Mouse (Mus musculus): ENCODE data around the gene Wnt5a. TPM values are rescaled to one million over a fixed set of nuclear protein-coding genes. Genes with fewer than 3 reads are reported as not detected.

Wnt5a gene
- polyA plus RNA-seq, 1 experiment from 2014 or later = 21.0 TPM

GRCm38 (mm10) chr14:28507471-28507870 lies 2.9 kb downstream of the Wnt5a start:
- H3K4me1 ChIP-seq (ENCODE audit: control insufficient read depth, insufficient read depth, low read length) = peaks cover 15% of the 10 kb centered on the region

GRCm38 (mm10) chr14:28508288-28509258 lies 4.0 kb downstream of the Wnt5a start:
- Histone ChIP-seq H3K9me3 (replicated peaks; ENCODE audit: control insufficient read depth, low read length) (no peaks in the 10 kb centered on the region), H3K4me2 (ENCODE audit: low read depth, low read length) (peak overlapping the region; percentile 68), H3K9ac (ENCODE audit: low read length) (peak overlapping the region; percentile 71), H3K4me3 (replicated peaks; ENCODE audit: low read length) (peak overlapping the region; percentile 63), H3K4me1 (ENCODE audit: control insufficient read depth, insufficient read depth, low read length) (peaks cover 15% of the 10 kb centered on the region), H3K27ac (ENCODE audit: low read length) (peak overlapping the region; percentile 26), H3K27me3 (ENCODE audit: control insufficient read depth, insufficient read depth, low read length) (peaks cover 22% of the 10 kb centered on the region), H3K36me3 (ENCODE audit: control insufficient read depth, insufficient read depth, low read length) (no peaks in the 10 kb centered on the region)
- no peak for ATAC-seq (ENCODE audit: insufficient read depth, low FRiP score)
- WGBS = 22% methylated on average over 27 of the region's 27 CpGs

More at GRCm38 (mm10) chr14:28507471-28507870, 2.9 kb downstream of the Wnt5a start:
- Histone ChIP-seq H3K9me3 (replicated peaks; ENCODE audit: control insufficient read depth, low read length) (no peaks in the 10 kb centered on the region), H3K4me3 (replicated peaks; ENCODE audit: low read length) (peak overlapping the region; percentile 63), H3K4me2 (ENCODE audit: low read depth, low read length) (peak overlapping the region; percentile 68), H3K36me3 (ENCODE audit: control insufficient read depth, insufficient read depth, low read length) (no peaks in the 10 kb centered on the region), H3K27ac (ENCODE audit: low read length) (peak overlapping the region; percentile 93), H3K27me3 (ENCODE audit: control insufficient read depth, insufficient read depth, low read length) (peaks cover 24% of the 10 kb centered on the region), H3K9ac (ENCODE audit: low read length) (peak overlapping the region; percentile 86)
- peak; percentile 25; the same call in 1 of the 2 replicates for ATAC-seq (ENCODE audit: insufficient read depth, low FRiP score)
- 1% methylated on average over 18 of the region's 18 CpGs for WGBS

- peaks cover 15% of the 10 kb centered on the region for H3K4me1 ChIP-seq (ENCODE audit: control insufficient read depth, insufficient read depth, low read length)
- WGBS = 2% methylated on average over 47 of the region's 47 CpGs
- no peaks in the 10 kb centered on the region for H3K9me3 ChIP-seq (replicated peaks; ENCODE audit: control insufficient read depth, low read length)
- peak overlapping the region; percentile 72 for H3K27ac ChIP-seq (ENCODE audit: low read length)
- H3K4me2 ChIP-seq (ENCODE audit: low read depth, low read length) = peak overlapping the region; percentile 68
- peak overlapping the region; percentile 71 for H3K9ac ChIP-seq (ENCODE audit: low read length)
- H3K4me3 ChIP-seq (replicated peaks; ENCODE audit: low read length) = peak overlapping the region; percentile 63
- 0 out of 2 replicates have a peak, but pooled peaks have one; percentile 19 for ATAC-seq (ENCODE audit: insufficient read depth, low FRiP score)
- peaks cover 22% of the 10 kb centered on the region for H3K27me3 ChIP-seq (ENCODE audit: control insufficient read depth, insufficient read depth, low read length)
- H3K36me3 ChIP-seq (ENCODE audit: control insufficient read depth, insufficient read depth, low read length) = no peaks in the 10 kb centered on the region
Measured at GRCm38 (mm10) chr14:28509441-28510340, 5.1 kb downstream of the Wnt5a start.

GRCm38 (mm10) chr14:28510341-28511028 lies 5.9 kb downstream of the Wnt5a start:
- Histone ChIP-seq H3K27ac (ENCODE audit: low read length) (peak overlapping the region; percentile 72), H3K4me2 (ENCODE audit: low read depth, low read length) (peak overlapping the region; percentile 68), H3K9ac (ENCODE audit: low read length) (peak overlapping the region; percentile 71), H3K4me3 (replicated peaks; ENCODE audit: low read length) (peak overlapping the region; percentile 63), H3K27me3 (ENCODE audit: control insufficient read depth, insufficient read depth, low read length) (peaks cover 22% of the 10 kb centered on the region), H3K36me3 (ENCODE audit: control insufficient read depth, insufficient read depth, low read length) (no peaks in the 10 kb centered on the region), H3K4me1 (ENCODE audit: control insufficient read depth, insufficient read depth, low read length) (peaks cover 15% of the 10 kb centered on the region), H3K9me3 (replicated peaks; ENCODE audit: control insufficient read depth, low read length) (no peaks in the 10 kb centered on the region)
- 4% methylated on average over 29 of the region's 29 CpGs for WGBS
- no peak for ATAC-seq (ENCODE audit: insufficient read depth, low FRiP score)

DNA sequence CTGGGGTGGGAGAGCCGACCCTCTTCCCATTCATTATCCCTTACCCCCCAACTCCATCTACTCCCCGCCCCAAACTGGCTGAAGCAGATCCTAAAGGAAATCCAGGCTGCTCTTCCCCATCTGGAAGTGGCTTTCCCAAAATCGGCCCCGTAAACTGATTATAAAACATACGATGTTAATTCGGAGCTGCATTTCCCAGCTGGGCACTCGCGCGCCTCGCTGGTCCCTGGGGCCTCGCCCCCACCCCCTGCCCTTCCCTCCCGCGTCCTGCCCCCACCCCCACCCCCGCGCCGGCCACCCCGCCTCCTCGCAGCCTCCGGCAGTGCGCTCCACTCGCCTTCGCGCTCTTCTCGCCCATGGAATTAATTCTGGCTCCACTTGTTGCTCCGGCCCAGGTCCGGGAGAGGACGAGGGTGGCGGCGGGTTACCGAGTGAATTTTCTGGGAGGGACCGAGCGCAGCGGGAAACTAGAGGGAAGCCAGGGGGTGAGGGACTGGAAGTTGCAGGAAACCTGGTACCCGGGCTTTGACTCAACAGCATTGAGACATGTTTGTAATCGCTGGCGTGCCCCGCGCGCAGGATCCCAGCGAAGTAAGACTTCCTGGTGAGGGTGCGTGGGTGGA lies 6.6 kb downstream of the Wnt5a start:
- peak; percentile 21; the same call in 1 of the 2 replicates for ATAC-seq (ENCODE audit: insufficient read depth, low FRiP score)
- Histone ChIP-seq H3K27ac (ENCODE audit: low read length) (peak overlapping the region; percentile 72), H3K27me3 (ENCODE audit: control insufficient read depth, insufficient read depth, low read length) (peaks cover 22% of the 10 kb centered on the region), H3K4me1 (ENCODE audit: control insufficient read depth, insufficient read depth, low read length) (peaks cover 15% of the 10 kb centered on the region), H3K4me3 (replicated peaks; ENCODE audit: low read length) (peak overlapping the region; percentile 63), H3K4me2 (ENCODE audit: low read depth, low read length) (peak overlapping the region; percentile 68), H3K36me3 (ENCODE audit: control insufficient read depth, insufficient read depth, low read length) (no peaks in the 10 kb centered on the region), H3K9me3 (replicated peaks; ENCODE audit: control insufficient read depth, low read length) (no peaks in the 10 kb centered on the region), H3K9ac (ENCODE audit: low read length) (peak overlapping the region; percentile 71)
- WGBS = 4% methylated on average over 41 of the region's 41 CpGs

DNA sequence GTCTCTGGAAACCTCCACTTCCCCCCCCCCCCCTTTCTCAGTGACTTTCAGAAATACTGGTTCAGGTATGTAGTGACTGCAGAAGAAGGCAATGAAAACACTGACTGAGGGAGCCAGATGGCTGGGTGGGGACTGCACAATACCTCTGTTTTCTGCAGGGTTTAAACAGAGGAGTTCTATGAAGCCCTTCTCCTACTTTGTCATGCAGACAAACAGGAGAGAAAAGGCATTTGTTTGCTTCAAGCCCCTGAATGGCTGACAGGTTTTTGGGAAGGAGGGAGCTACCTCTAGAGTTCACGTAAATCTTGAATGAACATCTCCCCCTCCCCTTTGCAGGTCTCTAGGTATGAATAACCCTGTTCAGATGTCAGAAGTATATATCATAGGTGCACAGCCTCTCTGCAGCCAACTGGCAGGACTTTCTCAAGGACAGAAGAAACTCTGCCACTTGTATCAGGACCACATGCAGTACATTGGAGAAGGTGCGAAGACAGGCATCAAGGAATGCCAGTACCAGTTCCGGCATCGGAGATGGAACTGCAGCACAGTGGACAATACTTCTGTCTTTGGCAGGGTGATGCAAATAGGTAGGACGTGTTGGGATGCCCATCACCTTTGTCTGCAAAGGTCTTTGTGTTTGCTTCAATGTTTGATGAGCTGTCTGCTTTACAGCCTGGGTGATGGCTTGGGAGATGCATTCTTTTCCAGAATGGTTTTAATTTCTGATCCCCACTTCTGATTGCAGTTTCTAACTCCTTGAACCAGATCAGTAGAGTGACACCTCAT lies 8.4 kb downstream of the Wnt5a start:
- H3K4me2 ChIP-seq (ENCODE audit: low read depth, low read length) = no peak overlapping the region
- no peaks in the 10 kb centered on the region for H3K36me3 ChIP-seq (ENCODE audit: control insufficient read depth, insufficient read depth, low read length)
- no peak for ATAC-seq (ENCODE audit: insufficient read depth, low FRiP score)
- no peak overlapping the region for H3K9ac ChIP-seq (ENCODE audit: low read length)
- no peak overlapping the region for H3K27ac ChIP-seq (ENCODE audit: low read length)
- H3K4me1 ChIP-seq (ENCODE audit: control insufficient read depth, insufficient read depth, low read length) = peaks cover 15% of the 10 kb centered on the region
- H3K9me3 ChIP-seq (replicated peaks; ENCODE audit: control insufficient read depth, low read length) = no peaks in the 10 kb centered on the region
- H3K4me3 ChIP-seq (replicated peaks; ENCODE audit: low read length) = no peak overlapping the region
- 79% methylated on average over 5 of the region's 5 CpGs for WGBS
- H3K27me3 ChIP-seq (ENCODE audit: control insufficient read depth, insufficient read depth, low read length) = peaks cover 22% of the 10 kb centered on the region

- no peaks in the 10 kb centered on the region for H3K9me3 ChIP-seq (replicated peaks; ENCODE audit: control insufficient read depth, low read length)
- no peak overlapping the region for H3K4me2 ChIP-seq (ENCODE audit: low read depth, low read length)
- no peaks in the 10 kb centered on the region for H3K36me3 ChIP-seq (ENCODE audit: control insufficient read depth, insufficient read depth, low read length)
- H3K9ac ChIP-seq (ENCODE audit: low read length) = no peak overlapping the region
- WGBS = 48% methylated on average over 2 of the region's 2 CpGs
- peaks cover 17% of the 10 kb centered on the region for H3K27me3 ChIP-seq (ENCODE audit: control insufficient read depth, insufficient read depth, low read length)
- H3K27ac ChIP-seq (ENCODE audit: low read length) = no peak overlapping the region
- peaks cover 8% of the 10 kb centered on the region for H3K4me1 ChIP-seq (ENCODE audit: control insufficient read depth, insufficient read depth, low read length)
- no peak overlapping the region for H3K4me3 ChIP-seq (replicated peaks; ENCODE audit: low read length)
- ATAC-seq (ENCODE audit: insufficient read depth, low FRiP score) = no peak
Measured at GRCm38 (mm10) chr14:28514171-28514570, 9.6 kb downstream of the Wnt5a start.

DNA sequence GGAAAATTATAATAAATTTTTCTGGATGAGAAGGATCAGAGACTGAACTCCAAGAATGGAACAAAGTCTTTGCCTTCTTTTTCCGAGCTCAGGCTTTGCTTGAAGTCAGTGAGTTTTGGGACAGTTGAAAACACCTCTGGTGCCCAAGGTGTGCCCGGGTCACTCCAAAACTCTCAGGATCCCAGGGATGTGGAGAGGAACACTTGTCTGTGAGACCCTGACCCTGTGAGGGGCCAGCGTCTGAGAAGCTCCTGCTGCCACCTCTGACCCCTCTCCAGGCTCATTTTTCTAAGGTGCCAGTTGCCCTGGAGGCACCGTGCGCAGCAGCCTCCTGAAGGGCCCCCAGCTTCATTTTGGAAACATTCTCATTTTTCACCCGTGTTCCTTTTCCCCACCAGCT lies 10.8 kb downstream of the Wnt5a start:
- Histone ChIP-seq H3K4me1 (ENCODE audit: control insufficient read depth, insufficient read depth, low read length) (peaks cover 5% of the 10 kb centered on the region), H3K9ac (ENCODE audit: low read length) (no peak overlapping the region), H3K27ac (ENCODE audit: low read length) (no peak overlapping the region), H3K4me3 (replicated peaks; ENCODE audit: low read length) (no peak overlapping the region), H3K9me3 (replicated peaks; ENCODE audit: control insufficient read depth, low read length) (no peaks in the 10 kb centered on the region), H3K27me3 (ENCODE audit: control insufficient read depth, insufficient read depth, low read length) (peaks cover 6% of the 10 kb centered on the region), H3K4me2 (ENCODE audit: low read depth, low read length) (no peak overlapping the region), H3K36me3 (ENCODE audit: control insufficient read depth, insufficient read depth, low read length) (no peaks in the 10 kb centered on the region)
- no peak for ATAC-seq (ENCODE audit: insufficient read depth, low FRiP score)
- 56% methylated on average over 6 of the region's 6 CpGs for WGBS
